Mouse (Mus musculus): ENCODE measurements around the gene Uqcc2.

GRCm38 (mm10) chr17:27178019-27178418 lies 44.3 kb upstream of the Uqcc2 start:
- no peak for TF ChIP-seq CTCF (IDR thresholded peaks at IDR 0.05; ENCODE audit: control insufficient read depth, insufficient read depth, insufficient read length)
- no peak for TF ChIP-seq MYOD1 (IDR thresholded peaks at IDR 0.05; ENCODE audit: control insufficient read depth, insufficient read length, low read depth)
- TF ChIP-seq MAX (IDR thresholded peaks at IDR 0.05), result no peak
- no peak for TF ChIP-seq USF1 (IDR thresholded peaks at IDR 0.05; ENCODE audit: low read depth)

Data from C2C12 (cell line).